Mouse (Mus musculus) forebrain, embryonic 13.5 days (tissue): ENCODE data around the gene Sapcd2. TPM values are rescaled to one million over a fixed set of nuclear protein-coding genes. Genes with fewer than 3 reads are reported as not detected.

Experiments
- ATAC-seq: fragments of 200-750 bp; cut with Nextera tagmentation; 2 replicates; pipeline ENCODE4 v1.8.0; 2017
- H3K27ac ChIP-seq: fragments of 300-500 bp; sonication (generic); 2 replicates; pipeline ENCODE4 v1.5.1; 2015; ENCODE audit warnings: inconsistent platforms, mild to moderate bottlenecking, moderate library complexity
- H3K27me3 ChIP-seq: fragments of 300-500 bp; sonication (generic); 2 replicates; pipeline ENCODE4 v1.6.1; 2015; ENCODE audit warnings: mild to moderate bottlenecking, inconsistent platforms
- H3K36me3 ChIP-seq: fragments of 300-500 bp; sonication (generic); 2 replicates; pipeline ENCODE4 v1.6.1; 2015; ENCODE audit warnings: mild to moderate bottlenecking, inconsistent platforms; ENCODE audit not compliant: poor library complexity, severe bottlenecking
- H3K4me1 ChIP-seq: fragments of 300-500 bp; sonication (generic); 2 replicates; pipeline ENCODE4 v1.6.1; 2015; ENCODE audit warnings: inconsistent platforms
- H3K4me2 ChIP-seq: fragments of 300-500 bp; sonication (generic); 2 replicates; pipeline ENCODE4 v1.6.1; 2015; ENCODE audit warnings: inconsistent platforms, mild to moderate bottlenecking, moderate library complexity
- H3K4me3 ChIP-seq: fragments of 300-500 bp; sonication (generic); 2 replicates; pipeline ENCODE4 v1.5.1; 2015; ENCODE audit warnings: mild to moderate bottlenecking, inconsistent platforms
- H3K9ac ChIP-seq: fragments of 300-500 bp; sonication (generic); 2 replicates; pipeline ENCODE4 v1.6.1; 2015; ENCODE audit warnings: mild to moderate bottlenecking, inconsistent platforms
- H3K9me3 ChIP-seq: fragments of 300-500 bp; sonication (generic); replicated peaks from 2 replicates; pipeline ENCODE4 v1.6.1; 2016; ENCODE audit warnings: inconsistent platforms
- WGBS: fragments of 180-500 bp; shearing (Covaris S2); methylation state at CpG from one replicate; pipeline ENCODE4 v1.1.7; 2015; 5-methylcytosine and 5-hydroxymethylcytosine counted together
- polyA plus RNA-seq: library from polyadenylated mRNA; unstranded; fragments of >200 nt; fragmentation: Nextera tagmentation; extraction: Ambion mirVana; gene quantifications from 2 replicates; pipeline ENCODE4 v1.2.1, GENCODE M21; 2015

Gene Sapcd2
- polyA plus RNA-seq, 1 experiment from 2014 or later, result 49.4 TPM

GRCm38 (mm10) chr2:25376589-25376988 is 4.5 kb downstream of the Sapcd2 start:
- Histone ChIP-seq H3K9me3 (no peaks in the 10 kb centered on the region), H3K4me1 (peaks cover 28% of the 10 kb centered on the region), H3K4me3 (no peak overlapping the region), H3K27me3 (0 out of 2 replicates have a peak, but pooled peaks cover 2% of the 10 kb centered on the region), H3K27ac (no peak overlapping the region), H3K36me3 (peaks cover 43% of the 10 kb centered on the region), H3K9ac (no peak overlapping the region), H3K4me2 (no peak overlapping the region)
- 84% methylated on average over 4 of the region's 4 CpGs for WGBS
- ATAC-seq, result no peak

GRCm38 (mm10) chr2:25384492-25384891 is 12.4 kb downstream of the Sapcd2 start:
- no peaks in the 10 kb centered on the region for H3K4me1 ChIP-seq
- H3K9ac ChIP-seq, result no peak overlapping the region
- H3K4me2 ChIP-seq, result no peak overlapping the region
- H3K27me3 ChIP-seq, result peaks cover 23% of the 10 kb centered on the region; the same call in 1 of the 2 replicates
- no peak overlapping the region for H3K27ac ChIP-seq
- no peak overlapping the region for H3K4me3 ChIP-seq
- H3K9me3 ChIP-seq, result no peaks in the 10 kb centered on the region
- WGBS, result 82% methylated on average over 5 of the region's 5 CpGs
- ATAC-seq, result no peak
- no peaks in the 10 kb centered on the region for H3K36me3 ChIP-seq

- Histone ChIP-seq H3K9me3 (no peaks in the 10 kb centered on the region; the same call in 1 of the 2 replicates), H3K4me3 (no peak overlapping the region), H3K36me3 (no peaks in the 10 kb centered on the region), H3K4me1 (peaks cover 23% of the 10 kb centered on the region), H3K27me3 (peaks cover 34% of the 10 kb centered on the region), H3K9ac (no peak overlapping the region), H3K4me2 (no peak overlapping the region), H3K27ac (no peak overlapping the region)
- no peak for ATAC-seq
- 78% methylated on average over 5 of the region's 5 CpGs for WGBS
These were observed 19.1 kb downstream of the Sapcd2 start for GRCm38 (mm10) chr2:25391266-25391665.

GRCm38 (mm10) chr2:25394281-25395221 is 22.4 kb downstream of the Sapcd2 start:
- peaks cover 60% of the 10 kb centered on the region for H3K27me3 ChIP-seq
- no peak overlapping the region for H3K4me3 ChIP-seq
- no peak overlapping the region for H3K9ac ChIP-seq
- 10% methylated on average over 3 of the region's 3 CpGs for WGBS
- peak; percentile 58 for ATAC-seq
- H3K4me2 ChIP-seq, result no peak overlapping the region
- peaks cover 23% of the 10 kb centered on the region for H3K4me1 ChIP-seq
- H3K36me3 ChIP-seq, result no peaks in the 10 kb centered on the region
- H3K9me3 ChIP-seq, result no peaks in the 10 kb centered on the region; the same call in 1 of the 2 replicates
- no peak overlapping the region for H3K27ac ChIP-seq

- ATAC-seq, result 0 out of 2 replicates have a peak, but pooled peaks have one; percentile 27
- no peaks in the 10 kb centered on the region for H3K36me3 ChIP-seq
- no peak within 1 kb of the TSS for H3K27ac ChIP-seq
- H3K27me3 ChIP-seq, result peaks cover 74% of the 10 kb centered on the region
- H3K4me2 ChIP-seq, result peak within 1 kb of the TSS; percentile 61
- H3K9ac ChIP-seq, result peak within 1 kb of the TSS; percentile 41
- peak within 1 kb of the TSS; percentile 35 for H3K4me3 ChIP-seq
- H3K9me3 ChIP-seq, result no peaks in the 10 kb centered on the region; the same call in 1 of the 2 replicates
- peaks cover 30% of the 10 kb centered on the region for H3K4me1 ChIP-seq
- 2% methylated on average over 57 of the region's 57 CpGs for WGBS
These were observed 23.8 kb downstream of the Sapcd2 start, which contains the start of gene Entpd2 for GRCm38 (mm10) chr2:25395721-25396596. TSS of gene Entpd2 (plus strand) at chr2:25395874.

- peak overlapping the region; percentile 61; the same call in 1 of the 2 replicates for H3K4me2 ChIP-seq
- no peaks in the 10 kb centered on the region for H3K36me3 ChIP-seq
- no peak for ATAC-seq
- H3K27ac ChIP-seq, result no peak overlapping the region
- H3K4me1 ChIP-seq, result peaks cover 30% of the 10 kb centered on the region
- H3K27me3 ChIP-seq, result peaks cover 79% of the 10 kb centered on the region
- H3K9ac ChIP-seq, result no peak overlapping the region
- WGBS, result 22% methylated on average over 3 of the region's 3 CpGs
- no peaks in the 10 kb centered on the region; the same call in 1 of the 2 replicates for H3K9me3 ChIP-seq
- H3K4me3 ChIP-seq, result no peak overlapping the region
These were observed 24.5 kb downstream of the Sapcd2 start for GRCm38 (mm10) chr2:25396597-25396983.

GRCm38 (mm10) chr2:25397010-25397409 is 24.9 kb downstream of the Sapcd2 start:
- Histone ChIP-seq H3K36me3 (no peaks in the 10 kb centered on the region), H3K4me2 (no peak overlapping the region), H3K27ac (no peak overlapping the region), H3K27me3 (peaks cover 79% of the 10 kb centered on the region), H3K9me3 (no peaks in the 10 kb centered on the region; the same call in 1 of the 2 replicates), H3K4me1 (peaks cover 30% of the 10 kb centered on the region), H3K9ac (no peak overlapping the region), H3K4me3 (no peak overlapping the region)
- WGBS, result 74% methylated on average over 1 of the region's 1 CpGs
- no peak for ATAC-seq

- no peaks in the 10 kb centered on the region; the same call in 1 of the 2 replicates for H3K9me3 ChIP-seq
- H3K4me1 ChIP-seq, result peaks cover 35% of the 10 kb centered on the region
- 93% methylated on average over 7 of the region's 7 CpGs for WGBS
- no peak overlapping the region for H3K4me3 ChIP-seq
- no peak overlapping the region for H3K27ac ChIP-seq
- H3K27me3 ChIP-seq, result peaks cover 77% of the 10 kb centered on the region
- H3K36me3 ChIP-seq, result no peaks in the 10 kb centered on the region
- no peak overlapping the region for H3K4me2 ChIP-seq
- ATAC-seq, result no peak
- no peak overlapping the region for H3K9ac ChIP-seq
These were observed 25.9 kb downstream of the Sapcd2 start for GRCm38 (mm10) chr2:25398065-25398464.

- Histone ChIP-seq H3K4me2 (no peak within 1 kb of the TSS), H3K4me3 (peak within 1 kb of the TSS; percentile 31; the same call in 1 of the 2 replicates), H3K27me3 (peaks cover 74% of the 10 kb centered on the region), H3K27ac (no peak within 1 kb of the TSS), H3K9ac (no peak within 1 kb of the TSS), H3K36me3 (no peaks in the 10 kb centered on the region), H3K9me3 (no peaks in the 10 kb centered on the region; the same call in 1 of the 2 replicates), H3K4me1 (peaks cover 39% of the 10 kb centered on the region)
- ATAC-seq, result no peak
- 67% methylated on average over 8 of the region's 8 CpGs for WGBS
These were observed 26.9 kb downstream of the Sapcd2 start, which contains the start of gene Npdc1 for GRCm38 (mm10) chr2:25399051-25399450. TSS of gene Npdc1 (plus strand) at chr2:25399351.

- Histone ChIP-seq H3K27ac (no peak overlapping the region), H3K9ac (peak overlapping the region; percentile 30), H3K27me3 (peaks cover 62% of the 10 kb centered on the region), H3K4me3 (peak overlapping the region; percentile 31), H3K9me3 (no peaks in the 10 kb centered on the region; the same call in 1 of the 2 replicates), H3K36me3 (no peaks in the 10 kb centered on the region), H3K4me2 (peak overlapping the region; percentile 57), H3K4me1 (peaks cover 35% of the 10 kb centered on the region)
- no peak for ATAC-seq
- 19% methylated on average over 16 of the region's 16 CpGs for WGBS
These were observed 28.2 kb downstream of the Sapcd2 start for GRCm38 (mm10) chr2:25400291-25400690.

- H3K4me3 ChIP-seq, result peak overlapping the region; percentile 31
- no peak for ATAC-seq
- peak overlapping the region; percentile 57 for H3K4me2 ChIP-seq
- H3K9ac ChIP-seq, result peak overlapping the region; percentile 30
- peaks cover 57% of the 10 kb centered on the region for H3K27me3 ChIP-seq
- peaks cover 32% of the 10 kb centered on the region for H3K4me1 ChIP-seq
- H3K27ac ChIP-seq, result no peak overlapping the region
- H3K36me3 ChIP-seq, result 0 out of 2 replicates have a peak, but pooled peaks cover 3% of the 10 kb centered on the region
- 2% methylated on average over 17 of the region's 17 CpGs for WGBS
- H3K9me3 ChIP-seq, result no peaks in the 10 kb centered on the region; the same call in 1 of the 2 replicates
These were observed 28.6 kb downstream of the Sapcd2 start for GRCm38 (mm10) chr2:25400764-25401163.
